In the genomic region with DNA sequence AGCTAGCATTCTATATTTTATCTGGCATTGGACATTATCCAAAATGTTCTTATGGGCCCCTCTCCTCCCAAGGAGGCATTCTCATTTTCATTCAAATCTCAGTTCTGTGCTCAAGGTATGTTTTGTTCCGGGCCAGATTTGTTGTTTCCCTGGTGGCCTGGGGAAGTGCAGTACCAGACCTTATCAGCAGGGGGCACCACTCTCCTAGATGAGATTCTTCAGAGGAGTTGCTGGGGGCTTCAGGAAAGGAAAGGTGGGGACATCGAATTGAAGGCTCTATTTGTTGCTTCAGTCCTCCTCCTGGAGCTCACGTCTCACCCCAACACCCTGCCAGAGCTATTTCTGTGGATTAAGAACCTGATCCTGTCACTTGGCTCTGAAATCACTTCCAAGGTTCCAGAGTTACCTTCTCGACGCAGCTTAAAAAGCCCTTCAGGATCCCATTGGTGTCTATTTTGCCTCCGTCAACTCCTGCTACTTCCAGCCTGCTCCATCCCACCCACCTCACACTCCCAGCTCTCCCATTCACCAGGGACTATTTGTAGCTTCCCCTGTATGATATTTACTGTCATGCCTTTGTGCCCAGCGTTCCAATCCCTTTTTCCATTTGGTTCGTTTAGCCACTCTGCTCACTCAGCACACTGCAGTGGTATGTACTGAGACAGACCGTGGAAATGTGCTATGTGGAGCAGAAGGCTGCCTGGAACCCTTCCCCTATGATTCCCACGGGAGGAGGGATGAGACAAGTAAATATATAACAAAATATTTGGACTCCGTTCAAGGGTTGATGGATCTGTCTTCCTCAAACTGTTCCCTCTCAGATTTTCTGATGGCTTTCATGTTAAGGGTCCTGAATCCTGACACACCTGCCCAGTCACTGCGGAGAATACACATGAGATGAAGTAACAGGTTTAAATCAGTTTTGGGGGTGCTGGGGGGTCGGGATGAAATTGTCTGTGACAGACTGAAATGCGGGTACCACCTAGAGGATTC, we compare ENCODE assay signal across 8 mouse cellular contexts. TPM values are rescaled to one million over a fixed set of nuclear protein-coding genes. Genes with fewer than 3 reads are reported as not detected.
DNase-seq lines count a peak whose midpoint lies in the region; ATAC-seq and TF ChIP-seq lines count a peak whose summit lies in the region.

No protein-coding gene starts in this region.

- TF ChIP-seq POLR2A in kidney, adult 2 months (IDR thresholded peaks at IDR 0.05; ENCODE audit: low read depth, low read length): no peak

- DNase-seq in kidney, adult 2 months: peak; percentile 58
- DNase-seq in kidney, adult 11 months: no peak
- DNase-seq in adrenal gland, postnatal 25 days: peak; percentile 80
- DNase-seq in embryonic facial prominence, embryonic 14.5 days (ENCODE audit: low spot score): peak; percentile 56
- peak; percentile 42 to 67 for DNase-seq in left cerebral cortex, adult 8-10 months (ENCODE audit: low spot score in 2 of 2)
- DNase-seq in monocyte, adult 2 months (ENCODE audit: low read depth in 1 of 2, low spot score in 2 of 2): peak; percentile 22 to 47

- peak; percentile 92 for TF ChIP-seq CTCF in kidney, adult 2 months (conservative IDR thresholded peaks at IDR 0.05; ENCODE audit: insufficient read depth, insufficient read length, low read depth, low read length)

- no peak overlapping the region for H3K4me2 ChIP-seq in embryonic facial prominence, embryonic 14.5 days (ENCODE audit: low read depth, low read length)
- peak overlapping the region; percentile 41; the same call in 1 of the 2 replicates for H3K4me2 ChIP-seq in heart, embryonic 11.5 days
- H3K4me2 ChIP-seq in stomach, embryonic 16.5 days (ENCODE audit: low read depth, low read length): no peak overlapping the region

- H3K4me3 ChIP-seq in kidney, adult 2 months (ENCODE audit: insufficient read depth, low read depth, low read length): no peak overlapping the region
- no peak overlapping the region for H3K4me3 ChIP-seq in embryonic facial prominence, embryonic 14.5 days (ENCODE audit: low read depth, low read length)
- no peak overlapping the region for H3K4me3 ChIP-seq in heart, embryonic 11.5 days (ENCODE audit: low read depth, low read length)
- H3K4me3 ChIP-seq in stomach, embryonic 16.5 days (replicated peaks; ENCODE audit: low read length): no peak overlapping the region

- no peaks in the 10 kb centered on the region for H3K9me3 ChIP-seq in embryonic facial prominence, embryonic 14.5 days (ENCODE audit: control insufficient read depth, low read length)
- no peaks in the 10 kb centered on the region for H3K9me3 ChIP-seq in heart, embryonic 11.5 days (replicated peaks; ENCODE audit: control insufficient read depth, low read length)
- no peaks in the 10 kb centered on the region for H3K9me3 ChIP-seq in stomach, embryonic 16.5 days (replicated peaks; ENCODE audit: control insufficient read depth, low read length)

- peaks cover 3% of the 10 kb centered on the region; the same call in 1 of the 2 replicates for H3K4me1 ChIP-seq in kidney, adult 2 months (ENCODE audit: control insufficient read depth, insufficient read depth, low read length)
- H3K4me1 ChIP-seq in embryonic facial prominence, embryonic 14.5 days (ENCODE audit: control insufficient read depth, insufficient read depth, low read length): peaks cover 4% of the 10 kb centered on the region; the same call in 1 of the 2 replicates
- H3K4me1 ChIP-seq in heart, embryonic 11.5 days (ENCODE audit: control insufficient read depth, insufficient read depth, low read length): peaks cover 11% of the 10 kb centered on the region
- peaks cover 3% of the 10 kb centered on the region; the same call in 1 of the 2 replicates for H3K4me1 ChIP-seq in stomach, embryonic 16.5 days (ENCODE audit: control insufficient read depth, insufficient read depth, low read length)

- H3K9ac ChIP-seq in embryonic facial prominence, embryonic 14.5 days (ENCODE audit: low read depth, low read length): no peak overlapping the region
- H3K9ac ChIP-seq in heart, embryonic 11.5 days (ENCODE audit: low read depth, low read length): no peak overlapping the region
- H3K9ac ChIP-seq in stomach, embryonic 16.5 days (ENCODE audit: low read length): 0 out of 2 replicates have a peak overlapping the region, but pooled peaks have one; percentile 3

- no peaks in the 10 kb centered on the region for H3K36me3 ChIP-seq in kidney, adult 2 months (ENCODE audit: control insufficient read depth, insufficient read depth, low read length)
- no peaks in the 10 kb centered on the region for H3K36me3 ChIP-seq in embryonic facial prominence, embryonic 14.5 days (ENCODE audit: control insufficient read depth, insufficient read depth, low read length)
- no peaks in the 10 kb centered on the region for H3K36me3 ChIP-seq in heart, embryonic 11.5 days (ENCODE audit: control insufficient read depth, insufficient read depth, low read length)
- H3K36me3 ChIP-seq in stomach, embryonic 16.5 days (ENCODE audit: control insufficient read depth, insufficient read depth, low read length): no peaks in the 10 kb centered on the region

- ATAC-seq in embryonic facial prominence, embryonic 14.5 days (ENCODE audit: low read depth): no peak
- no peak for ATAC-seq in heart, embryonic 11.5 days (replicated peaks; ENCODE audit: insufficient number of reproducible peaks, low FRiP score, low TSS enrichment)
- ATAC-seq in stomach, embryonic 16.5 days (ENCODE audit: insufficient read depth, low FRiP score): no peak

- no peak overlapping the region for H3K27ac ChIP-seq in kidney, adult 2 months (ENCODE audit: insufficient read depth, low read depth, low read length)
- no peak overlapping the region for H3K27ac ChIP-seq in embryonic facial prominence, embryonic 14.5 days (replicated peaks; ENCODE audit: low read depth, low read length)
- H3K27ac ChIP-seq in heart, embryonic 11.5 days (ENCODE audit: low read depth, low read length): no peak overlapping the region
- no peak overlapping the region for H3K27ac ChIP-seq in stomach, embryonic 16.5 days (ENCODE audit: low read length)

- no peaks in the 10 kb centered on the region for H3K27me3 ChIP-seq in kidney, adult 2 months (replicated peaks; ENCODE audit: control insufficient read depth, insufficient read depth, low read length)
- H3K27me3 ChIP-seq in embryonic facial prominence, embryonic 14.5 days (replicated peaks; ENCODE audit: control insufficient read depth, insufficient read depth, low read length): no peaks in the 10 kb centered on the region
- no peaks in the 10 kb centered on the region for H3K27me3 ChIP-seq in heart, embryonic 11.5 days (ENCODE audit: control insufficient read depth, insufficient read depth, low read length)
- no peaks in the 10 kb centered on the region for H3K27me3 ChIP-seq in stomach, embryonic 16.5 days (ENCODE audit: control insufficient read depth, insufficient read depth, low read length)

- 35% methylated on average over 14 of the region's 14 CpGs for WGBS in kidney, adult 2 months
- WGBS in embryonic facial prominence, embryonic 14.5 days: 54% methylated on average over 14 of the region's 14 CpGs
- 57% methylated on average over 14 of the region's 14 CpGs for WGBS in heart, embryonic 11.5 days (ENCODE audit: insufficient replicate concordance)
- WGBS in stomach, embryonic 16.5 days: 50% methylated on average over 14 of the region's 14 CpGs

RNA-seq across cellular contexts. Expression of a gene that starts 13.6 kb away (rescaled TPM):
- 63.6 and 70.6 TPM in 2 replicates for polyA plus RNA-seq in kidney, adult 2 months (2012; rRNA removed)
- total RNA-seq in adrenal gland, postnatal 25 days (2021): 51.8 and 53.9 TPM in 2 replicates
- polyA plus RNA-seq in embryonic facial prominence, embryonic 14.5 days (2014; fragmentation: Nextera tagmentation; extraction: Ambion mirVana): 105 and 108 TPM in 2 replicates
- 92.4 and 95.9 TPM in 2 replicates for polyA plus RNA-seq in heart, embryonic 11.5 days (2014; fragmentation: Nextera tagmentation; extraction: Ambion mirVana)
- total RNA-seq in left cerebral cortex, adult 8-10 months (2022): 10 to 100 TPM; 59.8 to 61.4 (median 60.7) TPM
- polyA plus RNA-seq in stomach, embryonic 16.5 days (2015; fragmentation: Nextera tagmentation; extraction: Ambion mirVana): 91.7 and 98.9 TPM in 2 replicates

RNA-seq across cellular contexts. Expression of a gene that starts 15.7 kb away (rescaled TPM):
- polyA plus RNA-seq in kidney, adult 2 months (2012; rRNA removed): 43.0 and 66.4 TPM in 2 replicates
- total RNA-seq in adrenal gland, postnatal 25 days (2021): 131 and 144 TPM in 2 replicates
- 98.3 and 106 TPM in 2 replicates for polyA plus RNA-seq in embryonic facial prominence, embryonic 14.5 days (2014; fragmentation: Nextera tagmentation; extraction: Ambion mirVana)
- 81.2 and 82.3 TPM in 2 replicates for polyA plus RNA-seq in heart, embryonic 11.5 days (2014; fragmentation: Nextera tagmentation; extraction: Ambion mirVana)
- 100 to 1,000 TPM; 160 to 203 (median 178) TPM for total RNA-seq in left cerebral cortex, adult 8-10 months (2022)
- polyA plus RNA-seq in stomach, embryonic 16.5 days (2015; fragmentation: Nextera tagmentation; extraction: Ambion mirVana): 155 and 171 TPM in 2 replicates
